Mouse (Mus musculus) myocyte (in vitro differentiated cells): ENCODE measurements at regions not wholly inside any gene's neighbourhood (a gene's known extent, or its start where the extent isn't known, plus 50 kb on each side); places are given as distances from the start of the nearest gene placed in this dataset.

Experiments
- MAX ChIP-seq: IDR thresholded peaks from one replicate; pipeline ENCODE4 v1.6.1; 2011; ENCODE audit warnings: low read depth, mild to moderate bottlenecking, control low read depth
- POLR2A ChIP-seq: IDR thresholded peaks from one replicate; pipeline ENCODE4 v1.6.1; 2011; ENCODE audit warnings: low read depth, mild to moderate bottlenecking, control low read depth, moderate library complexity; ENCODE audit not compliant: insufficient read length
- POLR2AphosphoS2 ChIP-seq: IDR thresholded peaks from one replicate; pipeline ENCODE4 v1.6.1; 2011; ENCODE audit warnings: low read depth, control low read depth; ENCODE audit not compliant: insufficient read length
- SRF ChIP-seq: IDR thresholded peaks from one replicate; pipeline ENCODE4 v1.6.1; 2011; ENCODE audit warnings: low read depth; ENCODE audit not compliant: control insufficient read depth, insufficient read length
- TCF12 ChIP-seq: IDR thresholded peaks from one replicate; pipeline ENCODE4 v1.6.1; 2011; ENCODE audit warnings: mild to moderate bottlenecking, control low read depth; ENCODE audit not compliant: poor library complexity, insufficient read depth, severe bottlenecking
- USF1 ChIP-seq: IDR thresholded peaks from one replicate; pipeline ENCODE4 v1.6.1; 2011; ENCODE audit warnings: low read depth, mild to moderate bottlenecking, control low read depth, moderate library complexity

GRCm38 (mm10) chr11:20961626-20962025, 129.5 kb upstream of the Peli1 start:
- TF ChIP-seq POLR2A (no peak), USF1 (no peak), MAX (no peak), POLR2AphosphoS2 (no peak), TCF12 (no peak), SRF (no peak)
